Mouse (Mus musculus): Measurements from ENCODE around the gene Cga.
"Not testable (repeated sequence)": the region's sequence is repeated elsewhere in the genome, so short reads cannot be mapped to it uniquely, and the experiment has no call there.

Cga gene

DNA sequence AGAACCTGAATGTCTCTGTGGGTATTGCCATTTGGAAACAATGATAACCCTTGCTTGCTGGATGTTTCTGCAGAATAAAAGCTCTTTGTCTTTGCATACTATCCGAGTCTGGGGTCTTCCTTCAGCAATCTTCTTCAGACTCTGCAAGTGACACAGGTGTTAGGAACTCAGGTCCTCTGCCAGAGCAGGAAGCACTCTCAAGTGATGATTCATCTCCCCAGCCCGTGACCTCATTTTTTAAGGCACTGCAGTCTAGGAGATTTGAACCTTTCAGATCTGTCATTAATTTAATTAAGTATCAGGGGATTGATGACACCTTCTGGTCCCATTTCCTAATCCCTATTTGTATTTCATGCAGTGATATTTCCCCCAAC lies 3.8 kb upstream of the Cga start:
- DNase-seq (ENCODE audit: low read depth, low spot score) = no peak

DNA sequence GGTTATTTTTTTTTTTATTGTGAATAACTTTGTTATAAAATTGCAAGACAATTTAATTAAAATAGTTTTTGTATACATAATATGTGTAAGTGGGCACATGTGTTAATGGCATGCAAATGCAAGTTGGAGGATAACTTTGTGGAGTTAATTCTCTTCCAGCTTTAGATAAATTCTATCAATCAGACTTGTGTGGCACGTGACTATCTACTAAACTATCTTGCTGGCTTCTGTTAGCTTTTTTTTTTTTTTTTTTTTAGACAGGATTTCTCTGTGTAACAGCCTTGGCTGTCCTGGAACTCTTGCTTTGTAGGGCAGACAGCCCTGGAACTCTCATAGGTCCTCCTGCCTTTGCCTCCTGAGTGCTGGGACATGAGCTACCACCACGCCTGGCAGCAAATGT lies 4.9 kb downstream of the Cga start:
- DNase-seq (ENCODE audit: low read depth, low spot score) = no peak

DNA sequence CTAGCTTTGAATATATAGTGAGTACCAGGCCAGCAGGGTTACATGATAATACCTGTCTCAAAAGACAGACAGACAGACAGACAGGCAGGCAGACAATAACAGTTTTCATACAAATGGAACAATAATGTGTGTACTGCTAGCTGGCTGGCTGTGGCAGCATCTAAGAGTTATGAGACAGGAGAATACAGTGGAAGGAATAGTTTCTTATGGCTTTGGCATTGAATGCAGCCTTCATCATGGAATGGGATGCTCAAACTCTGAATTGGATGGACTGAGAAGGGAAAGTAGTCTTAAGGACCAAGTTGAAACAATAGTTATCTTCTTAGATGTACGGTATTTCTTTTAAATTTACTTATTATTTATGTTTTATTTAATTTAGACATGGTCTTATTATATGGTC lies 5.7 kb downstream of the Cga start:
- DNase-seq (ENCODE audit: low read depth, low spot score) = no peak

DNA sequence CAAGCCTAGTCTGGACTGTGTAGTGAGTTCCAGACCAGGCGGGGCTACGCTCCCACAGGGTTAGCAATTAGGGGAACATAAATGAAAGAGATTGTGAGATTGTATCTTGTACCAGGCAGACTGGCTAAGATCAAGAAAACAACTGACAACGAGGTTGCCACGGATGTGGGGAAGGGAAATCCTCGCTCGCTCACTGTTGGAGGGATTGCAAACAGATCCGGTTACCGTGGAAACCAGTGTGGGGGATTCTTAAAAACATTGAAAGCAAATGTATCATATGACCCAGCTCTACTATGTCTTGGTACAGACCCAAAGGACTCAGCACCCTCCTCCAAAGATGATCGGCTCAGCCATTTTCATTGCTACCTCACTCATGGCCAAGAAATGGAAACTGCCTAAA lies 6.6 kb downstream of the Cga start:
- no peak for DNase-seq (ENCODE audit: low read depth, low spot score)

DNA sequence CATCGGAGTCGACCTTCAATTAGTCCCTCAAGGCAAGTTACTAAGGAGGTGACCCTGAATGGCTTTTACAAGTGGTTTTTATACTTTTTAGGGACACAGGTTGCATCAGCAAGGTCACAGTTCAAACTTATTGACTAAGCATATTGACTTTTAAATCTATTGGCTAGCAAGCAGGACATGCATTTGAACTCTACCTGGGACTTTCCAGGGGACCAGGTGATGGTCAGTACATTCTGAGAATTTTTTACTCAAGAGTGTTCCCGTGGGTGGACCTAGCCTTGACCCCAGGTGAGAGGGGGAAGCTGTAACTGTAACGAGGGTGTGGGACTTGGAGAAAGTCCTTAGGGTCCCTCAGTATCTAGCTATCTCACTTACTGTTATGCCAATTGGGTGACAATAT lies 7.6 kb downstream of the Cga start:
- DNase-seq (ENCODE audit: low read depth, low spot score) = no peak

DNA sequence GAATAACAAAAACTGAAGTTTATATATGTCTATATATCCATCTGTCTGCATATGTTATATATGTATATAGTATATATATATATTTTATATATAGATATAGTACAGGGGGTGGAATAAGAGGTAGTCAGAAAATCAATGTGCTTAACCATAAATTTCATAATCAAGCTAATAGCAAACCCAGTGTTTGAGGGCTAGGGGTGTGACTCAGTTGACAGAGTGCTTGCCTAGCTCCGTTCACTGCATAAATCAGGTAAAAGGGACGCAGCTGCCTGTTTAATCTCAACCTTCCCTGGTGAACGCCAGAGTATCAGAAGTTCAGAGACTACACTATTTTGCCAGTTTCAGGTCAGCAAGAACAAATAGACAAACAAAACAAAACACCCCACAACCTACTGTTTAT lies 8.0 kb downstream of the Cga start:
- not testable (repeated sequence) for DNase-seq (ENCODE audit: low read depth, low spot score)

DNA sequence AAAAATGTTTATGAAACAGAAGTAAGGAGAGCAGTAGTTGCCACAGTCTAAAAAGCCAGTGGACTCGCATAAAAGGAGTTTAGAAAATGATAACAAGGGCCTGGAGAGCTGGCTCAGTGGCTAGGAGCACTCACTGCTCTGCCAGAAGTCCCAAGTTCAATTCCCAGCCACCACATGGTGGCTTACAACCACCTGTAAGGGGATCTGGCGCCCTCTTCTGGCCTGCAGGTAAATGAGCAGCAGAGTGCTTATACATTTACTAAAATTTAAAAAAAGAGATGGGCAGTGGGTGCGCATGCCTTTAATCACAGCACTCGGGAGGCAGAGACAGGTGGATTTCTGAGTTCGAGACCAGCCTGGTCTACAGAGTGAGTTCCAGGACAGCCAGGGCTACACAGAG lies 11.8 kb downstream of the Cga start:
- no peak for DNase-seq (ENCODE audit: low read depth, low spot score)

DNA sequence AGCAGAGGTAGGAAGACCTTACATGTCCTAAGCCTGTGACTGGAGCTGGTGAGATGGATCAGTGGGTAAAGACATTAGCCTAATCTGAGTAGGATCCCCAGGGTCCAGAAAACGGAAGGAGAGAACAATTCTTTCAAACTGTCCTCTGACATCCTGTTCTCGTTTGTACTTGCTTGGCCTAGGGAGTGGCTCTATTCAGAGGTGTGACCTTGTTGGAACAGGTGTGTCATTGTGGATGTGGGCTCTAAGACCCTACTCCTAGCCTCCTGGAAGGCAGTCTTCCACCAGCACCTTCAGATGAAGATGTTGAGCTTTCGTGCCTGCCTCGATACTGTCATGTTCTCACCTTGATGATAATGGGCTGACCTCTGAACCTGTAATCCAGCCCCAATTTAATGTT lies 12.6 kb downstream of the Cga start:
- DNase-seq (ENCODE audit: low read depth, low spot score) = no peak

DNA sequence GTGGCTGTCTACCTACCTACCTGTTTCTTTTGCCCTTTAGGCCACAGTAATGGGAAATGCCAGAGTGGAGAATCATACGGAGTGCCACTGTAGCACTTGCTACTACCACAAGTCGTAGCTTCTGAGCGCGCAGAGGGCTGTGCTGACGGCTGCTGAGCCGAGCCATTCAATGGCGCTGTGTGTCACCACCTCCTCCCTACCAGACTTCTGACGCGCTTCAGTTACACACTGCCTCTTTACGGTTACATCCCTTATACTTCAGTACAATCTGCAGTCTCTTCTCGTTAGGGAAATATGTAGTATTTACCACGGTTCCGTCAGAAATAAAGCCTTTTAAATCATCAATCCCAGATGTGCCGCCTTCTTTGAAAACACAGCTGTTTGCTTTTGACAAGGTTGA lies 13.4 kb downstream of the Cga start:
- DNase-seq (ENCODE audit: low read depth, low spot score) = no peak

DNA sequence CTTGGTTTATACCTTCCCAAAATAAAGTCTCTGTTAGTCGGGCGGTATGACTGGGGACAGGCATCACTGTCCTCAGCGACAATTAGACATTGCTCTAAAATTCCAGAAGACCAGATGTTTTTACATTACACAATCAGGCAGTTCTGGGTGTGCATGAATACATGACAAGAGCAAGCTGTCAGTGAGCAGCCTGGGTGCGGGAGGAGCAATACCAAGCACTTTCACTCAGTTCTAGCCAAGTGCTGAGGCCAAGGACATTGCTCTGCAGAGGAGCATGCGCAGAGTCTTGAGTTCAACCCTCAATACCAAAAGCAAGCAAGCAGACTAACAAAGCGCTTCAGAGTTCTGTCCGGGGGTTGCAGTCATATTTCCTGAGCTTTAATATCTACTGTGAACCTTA lies 14.5 kb downstream of the Cga start:
- no peak for DNase-seq (ENCODE audit: low read depth, low spot score)

DNA sequence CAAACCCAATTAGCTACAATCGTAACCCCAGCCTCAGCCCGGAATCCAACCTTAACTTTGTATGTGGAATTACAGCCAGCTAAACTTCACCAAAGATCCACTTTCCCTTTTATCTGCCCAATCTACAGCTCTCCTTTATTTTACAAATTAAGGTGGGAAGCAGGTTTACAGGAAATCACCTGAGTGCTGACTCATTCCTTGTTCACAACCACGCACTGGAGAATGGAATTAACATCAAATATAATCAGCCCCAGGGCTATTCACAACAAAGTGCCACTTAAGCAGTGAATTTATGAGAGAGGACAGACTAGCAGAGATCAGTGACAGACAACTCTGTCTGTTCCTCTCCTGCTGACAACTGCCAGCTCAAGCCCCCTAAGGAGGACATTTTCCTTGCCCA lies 17.8 kb downstream of the Cga start:
- no peak for DNase-seq (ENCODE audit: low read depth, low spot score)

DNA sequence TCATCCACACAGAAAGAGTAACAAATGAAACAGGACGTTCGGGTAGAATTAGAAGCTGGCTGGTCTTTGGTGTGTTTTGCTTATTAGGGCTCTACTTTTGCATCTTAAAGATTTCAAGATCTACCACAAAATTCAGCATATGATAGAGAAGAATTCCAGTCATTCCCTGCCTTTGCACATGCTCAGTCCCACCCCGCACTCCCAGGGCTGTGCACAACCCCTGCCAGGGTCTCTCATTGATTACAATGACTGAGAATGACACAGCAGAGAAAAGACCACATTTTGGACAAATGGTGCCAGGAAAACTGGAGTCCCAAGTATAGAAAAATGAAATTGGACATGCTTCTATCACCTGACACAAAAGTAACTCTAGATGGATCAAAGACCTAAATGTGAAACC lies 18.6 kb downstream of the Cga start:
- no peak for DNase-seq (ENCODE audit: low read depth, low spot score)

DNA sequence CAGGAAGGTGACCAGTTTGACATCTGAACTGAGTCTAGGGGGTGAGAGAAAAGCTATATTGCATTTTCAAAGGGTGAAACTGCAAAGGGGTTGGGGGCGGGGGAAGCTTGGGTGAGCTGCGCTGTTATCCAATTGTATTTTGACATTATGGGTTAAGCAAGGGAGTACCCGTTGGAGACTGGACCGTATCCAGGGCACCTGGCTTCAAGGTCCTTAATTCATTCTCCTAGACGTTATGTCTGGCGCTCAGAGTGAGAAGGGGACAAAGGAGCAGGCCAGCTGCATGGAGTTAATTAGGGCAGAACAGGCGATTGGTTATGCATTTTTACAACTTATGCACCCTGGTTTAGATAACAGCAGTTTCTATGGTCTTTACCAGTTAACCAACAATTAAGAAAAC lies 23.8 kb downstream of the Cga start:
- no peak for DNase-seq (ENCODE audit: low read depth, low spot score)

DNA sequence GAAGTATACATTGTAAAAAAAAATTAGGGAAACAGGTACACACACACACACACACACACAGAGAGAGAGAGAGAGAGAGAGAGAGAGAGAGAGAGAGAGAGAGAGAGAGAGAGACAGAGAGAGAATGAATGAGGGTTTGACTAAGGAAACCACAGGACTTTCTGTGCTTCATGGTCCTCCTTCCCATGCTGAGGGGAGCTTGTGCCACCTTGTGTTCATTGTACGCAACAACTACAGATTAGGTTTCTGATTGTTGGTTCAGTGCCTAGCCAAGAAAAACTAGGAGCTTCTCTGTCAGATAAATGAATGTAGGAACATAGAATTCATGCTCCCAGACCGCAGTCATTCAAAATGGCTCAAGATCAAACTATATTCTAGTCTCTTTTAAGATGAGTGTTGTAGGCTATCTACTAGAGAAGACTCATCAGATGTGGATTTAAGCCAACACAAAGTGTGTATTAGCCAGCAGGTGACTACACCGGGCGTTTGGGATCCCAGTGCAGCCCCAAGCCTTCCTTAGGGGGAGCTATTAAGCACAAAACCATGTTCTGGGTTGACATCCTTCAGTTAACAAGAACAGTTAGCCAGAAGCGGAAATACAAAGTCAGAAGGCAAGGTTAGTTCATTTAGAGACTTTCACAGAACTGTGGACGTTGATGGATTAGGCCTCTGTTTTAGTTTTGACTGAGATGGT lies 28.7 kb downstream of the Cga start:
- peak; percentile 43 for DNase-seq (ENCODE audit: low read depth, low spot score)

DNA sequence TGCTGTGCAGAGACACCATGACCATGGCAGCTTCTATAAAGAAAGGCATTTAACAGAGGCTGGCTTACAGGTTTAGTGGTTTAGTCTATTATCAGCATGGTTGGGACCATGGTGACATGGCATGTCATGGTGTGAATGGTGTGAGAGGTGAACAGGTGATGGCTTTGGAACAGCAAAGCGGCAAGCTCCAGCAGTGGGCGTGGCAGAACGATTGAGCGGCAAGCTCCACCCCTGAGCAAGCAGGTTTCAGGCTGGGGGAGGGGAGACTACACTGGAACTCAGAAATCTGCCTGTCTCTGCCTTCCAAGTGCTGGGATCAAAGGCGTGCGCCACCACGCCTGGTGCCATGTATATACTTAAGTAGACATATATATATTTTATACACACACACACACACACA lies 34.8 kb downstream of the Cga start:
- not testable (repeated sequence) for DNase-seq (ENCODE audit: low read depth, low spot score)

DNA sequence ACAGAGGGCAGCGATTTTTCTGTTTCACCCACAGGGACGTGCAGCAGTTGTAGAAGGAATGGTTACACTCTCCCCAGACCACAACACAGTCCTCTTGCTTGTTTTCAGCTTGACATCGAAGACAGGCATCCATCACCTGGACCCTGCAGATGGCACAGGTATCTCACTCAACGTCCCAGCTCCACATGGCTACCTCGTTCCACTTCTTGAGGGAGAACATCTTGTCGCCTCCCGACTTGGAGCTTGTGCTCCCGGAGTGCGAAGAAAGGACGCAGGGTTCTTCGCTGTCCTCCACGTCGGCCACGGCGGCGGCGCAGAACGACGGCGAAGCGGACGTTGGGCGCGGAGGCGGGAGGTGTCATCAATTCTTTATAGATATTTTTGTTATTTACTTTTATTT lies 47.5 kb downstream of the Cga start:
- DNase-seq (ENCODE audit: low read depth, low spot score) = no peak

DNA sequence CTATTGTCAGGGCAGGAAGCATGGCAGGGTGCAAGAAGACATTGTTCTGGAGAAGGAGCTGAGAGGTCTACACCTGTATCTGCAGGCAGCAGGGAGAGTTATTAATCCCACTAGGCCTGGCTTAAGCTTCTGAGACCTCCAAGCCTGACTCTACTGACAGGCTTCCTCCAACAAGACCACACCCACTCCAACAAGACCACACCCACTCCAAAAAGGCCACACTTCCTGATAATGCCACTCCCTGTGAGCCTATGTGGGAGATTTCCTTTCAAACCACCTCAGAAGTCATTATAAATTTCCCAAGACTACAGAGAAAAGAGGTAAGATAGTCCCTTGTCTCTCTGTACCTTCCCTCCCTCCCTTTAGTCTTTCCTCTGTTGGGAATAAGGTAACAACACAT lies 53.6 kb downstream of the Cga start:
- no peak for DNase-seq (ENCODE audit: low read depth, low spot score)

DNA sequence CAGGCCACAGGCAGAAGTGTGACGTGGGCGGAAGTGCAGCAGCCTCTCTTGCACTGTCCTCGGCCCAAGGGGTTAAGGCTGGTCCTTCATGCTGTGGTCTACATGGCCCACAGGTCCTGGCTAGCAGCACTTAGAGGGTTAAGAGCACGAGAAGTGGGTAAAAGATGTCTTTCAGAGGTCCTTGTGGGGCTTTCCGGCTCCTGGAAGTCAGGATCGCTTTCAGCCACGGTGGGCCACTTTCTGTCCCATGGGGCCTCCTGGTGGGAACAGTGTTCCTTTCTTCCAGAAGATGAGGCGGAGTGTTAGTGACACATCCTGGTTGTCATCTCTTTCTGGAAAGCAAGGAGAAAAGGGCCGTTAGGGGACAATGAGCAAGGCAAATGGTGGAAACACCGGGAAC lies 60.1 kb downstream of the Cga start:
- no peak for DNase-seq (ENCODE audit: low read depth, low spot score)

All from retina, postnatal 7 days (tissue).